Mouse (Mus musculus) spleen, adult 2 months (tissue): Measurements from ENCODE around the gene Fras1. TPM values are rescaled to one million over a fixed set of nuclear protein-coding genes. Genes with fewer than 3 reads are reported as not detected.

ENCODE experiments used
- DNase-seq, 2 experiments: peaks; one replicate each; pipeline versions ENCODE4 v3.0.0 to v3.0.0-alpha.2; 2012 to 2021; ENCODE audit warnings: low spot score in 2 of 2, low read depth in 1 of 2
- H3K27ac ChIP-seq: fragments of 200-500 bp; 2 replicates; pipeline ENCODE4 v1.5.1; 2012; ENCODE audit warnings: low read length, inconsistent platforms; ENCODE audit not compliant: insufficient read depth
- H3K27me3 ChIP-seq: fragments of 200-500 bp; 2 replicates; pipeline ENCODE4 v1.6.1; 2012; ENCODE audit warnings: mild to moderate bottlenecking, moderate library complexity, low read length, inconsistent platforms; ENCODE audit not compliant: control insufficient read depth, insufficient read depth
- H3K36me3 ChIP-seq: fragments of 200-500 bp; 2 replicates; pipeline ENCODE4 v1.6.1; 2012; ENCODE audit warnings: mild to moderate bottlenecking, low read length, inconsistent platforms; ENCODE audit not compliant: control insufficient read depth, insufficient read depth
- H3K4me1 ChIP-seq: fragments of 200-500 bp; 2 replicates; pipeline ENCODE4 v1.6.1; 2011; ENCODE audit warnings: inconsistent platforms; ENCODE audit not compliant: control insufficient read depth, insufficient read depth, insufficient read length
- H3K4me3 ChIP-seq: fragments of 200-500 bp; 2 replicates; pipeline ENCODE4 v1.5.1; 2011; ENCODE audit warnings: mild to moderate bottlenecking, inconsistent platforms; ENCODE audit not compliant: insufficient read depth, insufficient read length; ENCODE audit errors: extremely low read depth
- CTCF ChIP-seq: fragments of 200-500 bp; IDR thresholded peaks from 2 replicates; pipeline ENCODE4 v1.5.1; 2011; ENCODE audit warnings: mild to moderate bottlenecking, inconsistent platforms; ENCODE audit not compliant: insufficient read depth, insufficient read length, insufficient replicate concordance; ENCODE audit errors: extremely low read depth
- POLR2A ChIP-seq: fragments of 200-500 bp; IDR thresholded peaks from 2 replicates; pipeline ENCODE4 v1.6.1; 2011; ENCODE audit warnings: low read depth, low read length, inconsistent platforms
- WGBS: fragments of 180-500 bp; shearing (Covaris S2); methylation state at CpG from one replicate; pipeline ENCODE4 v1.1.7; 2018; 5-methylcytosine and 5-hydroxymethylcytosine counted together
- polyA plus RNA-seq: library from polyadenylated mRNA; depleted of rRNA; stranded (reverse); fragments of >200 nt; gene quantifications from 2 replicates; pipeline ENCODE4 v1.2.3, GENCODE M21; 2012

The Fras1 gene
- polyA plus RNA-seq, 1 experiment = 1.2 TPM

- no peak overlapping the region for H3K27ac ChIP-seq
Observed at GRCm38 (mm10) chr5:96639213-96639910, 265.6 kb downstream of the Fras1 start.

GRCm38 (mm10) chr5:96641297-96641696, 267.5 kb downstream of the Fras1 start:
- Histone ChIP-seq H3K4me3 (no peak overlapping the region), H3K27me3 (no peaks in the 10 kb centered on the region), H3K36me3 (no peaks in the 10 kb centered on the region), H3K4me1 (no peaks in the 10 kb centered on the region), H3K27ac (no peak overlapping the region)
- DNase-seq = no peak
- WGBS = 87% methylated on average over 2 of the region's 2 CpGs
- TF ChIP-seq CTCF (no peak), POLR2A (no peak)

More at GRCm38 (mm10) chr5:96639213-96639910, 265.6 kb downstream of the Fras1 start:
- TF ChIP-seq CTCF (no peak), POLR2A (no peak)
- no peaks in the 10 kb centered on the region for H3K27me3 ChIP-seq
- no peaks in the 10 kb centered on the region for H3K4me1 ChIP-seq
- H3K36me3 ChIP-seq = no peaks in the 10 kb centered on the region
- DNase-seq = no peak
- 85% methylated on average over 6 of the region's 6 CpGs for WGBS
- H3K4me3 ChIP-seq = no peak overlapping the region

- H3K4me1 ChIP-seq = no peaks in the 10 kb centered on the region
- H3K4me3 ChIP-seq = no peak overlapping the region
- WGBS = 90% methylated on average over 4 of the region's 4 CpGs
- TF ChIP-seq POLR2A (no peak), CTCF (no peak)
- no peak for DNase-seq
- H3K36me3 ChIP-seq = no peaks in the 10 kb centered on the region
- no peaks in the 10 kb centered on the region for H3K27me3 ChIP-seq
- H3K27ac ChIP-seq = no peak overlapping the region
Observed at GRCm38 (mm10) chr5:96675676-96676075, 301.9 kb downstream of the Fras1 start.

- no peak overlapping the region for H3K4me3 ChIP-seq
- H3K36me3 ChIP-seq = no peaks in the 10 kb centered on the region
- H3K27ac ChIP-seq = no peak overlapping the region
- H3K27me3 ChIP-seq = no peaks in the 10 kb centered on the region
- 26% methylated on average over 2 of the region's 2 CpGs for WGBS
- no peak for DNase-seq
- no peaks in the 10 kb centered on the region for H3K4me1 ChIP-seq
- no peak for TF ChIP-seq CTCF
- no peak for TF ChIP-seq POLR2A
Observed at GRCm38 (mm10) chr5:96677498-96677897, 303.7 kb downstream of the Fras1 start.

- no peaks in the 10 kb centered on the region for H3K27me3 ChIP-seq
- H3K4me3 ChIP-seq = no peak overlapping the region
- WGBS = 66% methylated on average over 3 of the region's 3 CpGs
- H3K4me1 ChIP-seq = no peaks in the 10 kb centered on the region
- TF ChIP-seq CTCF = no peak
- no peak for TF ChIP-seq POLR2A
- H3K27ac ChIP-seq = no peak overlapping the region
- no peaks in the 10 kb centered on the region for H3K36me3 ChIP-seq
- no peak for DNase-seq
Observed at GRCm38 (mm10) chr5:96681085-96681484, 307.3 kb downstream of the Fras1 start.

- no peak for DNase-seq
- no peaks in the 10 kb centered on the region for H3K4me1 ChIP-seq
- WGBS = 84% methylated on average over 2 of the region's 2 CpGs
- no peak for TF ChIP-seq POLR2A
- no peak for TF ChIP-seq CTCF
- no peaks in the 10 kb centered on the region for H3K36me3 ChIP-seq
- no peak overlapping the region for H3K27ac ChIP-seq
- H3K4me3 ChIP-seq = no peak overlapping the region
- H3K27me3 ChIP-seq = no peaks in the 10 kb centered on the region
Observed at GRCm38 (mm10) chr5:96682777-96683176, 309.0 kb downstream of the Fras1 start.

GRCm38 (mm10) chr5:96688885-96689284, 315.1 kb downstream of the Fras1 start:
- Histone ChIP-seq H3K4me1 (no peaks in the 10 kb centered on the region), H3K4me3 (no peak overlapping the region), H3K36me3 (no peaks in the 10 kb centered on the region), H3K27ac (no peak overlapping the region), H3K27me3 (no peaks in the 10 kb centered on the region)
- TF ChIP-seq POLR2A (no peak), CTCF (no peak)
- 84% methylated on average over 2 of the region's 2 CpGs for WGBS
- no peak for DNase-seq
